Mouse (Mus musculus): ENCODE data around the gene Vmn1r212. TPM values are rescaled to one million over a fixed set of nuclear protein-coding genes. Genes with fewer than 3 reads are reported as not detected.

The Vmn1r212 gene
- not detected in 2 replicates for polyA plus RNA-seq (2015; fragmentation: Nextera tagmentation; extraction: Ambion mirVana)

GRCm38 (mm10) chr13:22884105-22884504, at the start of gene Vmn1r212:
TSS of gene Vmn1r212 (minus strand) at chr13:22884205.

GRCm38 (mm10) chr13:22857461-22857860, 26.5 kb downstream of the Vmn1r212 start, which contains the start of gene Vmn1r211:
TSS of gene Vmn1r211 (minus strand) at chr13:22857561.

Other genes with a start within 250 kb of the Vmn1r212 start
- gene Vmn1r207-ps, start 154.6 kb downstream of the Vmn1r212 start, polyA plus RNA-seq (2015; fragmentation: Nextera tagmentation; extraction: Ambion mirVana) = not detected in 2 replicates
- gene Vmn1r208, start 106.8 kb downstream of the Vmn1r212 start, polyA plus RNA-seq (2015; fragmentation: Nextera tagmentation; extraction: Ambion mirVana) = not detected in 2 replicates
- gene Vmn1r209, start 74.5 kb downstream of the Vmn1r212 start, polyA plus RNA-seq (2015; fragmentation: Nextera tagmentation; extraction: Ambion mirVana) = not detected in 2 replicates
- not detected in 2 replicates for gene Vmn1r210, start 52.9 kb downstream of the Vmn1r212 start, polyA plus RNA-seq (2015; fragmentation: Nextera tagmentation; extraction: Ambion mirVana)
- not detected in 2 replicates for gene Vmn1r211, start 26.6 kb downstream of the Vmn1r212 start, polyA plus RNA-seq (2015; fragmentation: Nextera tagmentation; extraction: Ambion mirVana)
- gene Vmn1r213, start 123.5 kb upstream of the Vmn1r212 start, polyA plus RNA-seq (2015; fragmentation: Nextera tagmentation; extraction: Ambion mirVana) = not detected in 2 replicates
- gene Vmn1r214, start 146.2 kb upstream of the Vmn1r212 start, polyA plus RNA-seq (2015; fragmentation: Nextera tagmentation; extraction: Ambion mirVana) = not detected in 2 replicates
- gene Vmn1r215, start 183.8 kb upstream of the Vmn1r212 start, polyA plus RNA-seq (2015; fragmentation: Nextera tagmentation; extraction: Ambion mirVana) = not detected in 2 replicates
- gene Vmn1r217, start 234.0 kb upstream of the Vmn1r212 start, polyA plus RNA-seq (2015; fragmentation: Nextera tagmentation; extraction: Ambion mirVana) = not detected in 2 replicates
- gene Vmn1r218, start 248.9 kb upstream of the Vmn1r212 start, polyA plus RNA-seq (2015; fragmentation: Nextera tagmentation; extraction: Ambion mirVana) = not detected in 2 replicates

All from skeletal muscle tissue, postnatal 0 days (tissue).